Mouse (Mus musculus): ENCODE measurements around the gene 4930432M17Rik.

Gene 4930432M17Rik

DNA sequence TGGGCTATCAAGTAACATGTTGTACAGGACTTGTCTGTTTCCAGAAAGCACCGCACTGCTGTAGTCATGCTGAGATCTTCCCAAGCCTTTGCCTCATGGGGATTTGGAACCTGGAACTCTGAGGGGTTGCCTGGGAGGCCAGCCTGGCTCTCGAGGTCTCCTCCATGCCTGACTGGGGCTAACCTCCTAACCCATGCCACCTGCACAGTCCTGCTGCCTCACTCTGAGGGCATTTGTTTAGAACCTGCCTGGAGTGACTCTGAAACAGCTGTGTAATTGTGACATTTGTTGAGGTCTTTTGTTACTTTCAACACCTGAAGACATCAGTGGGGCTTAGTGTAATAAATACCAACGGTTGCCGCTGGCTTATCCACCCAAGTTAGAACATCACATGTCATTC lies 41.7 kb downstream of the 4930432M17Rik start:
- DNase-seq = no peak

GRCm38 (mm10) chr3:121713151-121713701 lies 42.7 kb downstream of the 4930432M17Rik start:
- peak in 1 of 2 experiments; percentile 13 for DNase-seq

- no peak for DNase-seq
Observed at GRCm38 (mm10) chr3:121713816-121714215, 43.3 kb downstream of the 4930432M17Rik start.

DNA sequence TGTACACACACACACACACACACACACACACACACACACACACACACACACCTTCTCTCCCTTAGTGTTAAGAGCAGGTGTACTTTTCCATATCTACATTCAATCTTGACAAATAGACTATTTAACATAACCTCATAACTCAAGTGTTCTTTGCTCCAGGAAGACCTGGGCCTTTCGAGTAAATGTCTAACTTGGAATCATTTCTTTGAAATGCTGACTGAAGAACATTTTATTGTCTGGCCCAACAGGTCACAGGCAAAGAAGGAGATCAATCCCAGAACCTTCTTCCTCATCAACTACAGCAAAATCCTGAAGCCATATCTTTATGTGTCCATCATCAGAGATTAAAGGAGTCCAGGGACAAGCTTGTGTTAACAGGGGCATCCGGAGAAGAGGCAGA lies 43.9 kb downstream of the 4930432M17Rik start:
- no peak for DNase-seq

- no peak for DNase-seq
Observed at GRCm38 (mm10) chr3:121715336-121715735, 44.8 kb downstream of the 4930432M17Rik start.

- DNase-seq = no peak
Observed at GRCm38 (mm10) chr3:121715741-121716459, 45.3 kb downstream of the 4930432M17Rik start.

DNA sequence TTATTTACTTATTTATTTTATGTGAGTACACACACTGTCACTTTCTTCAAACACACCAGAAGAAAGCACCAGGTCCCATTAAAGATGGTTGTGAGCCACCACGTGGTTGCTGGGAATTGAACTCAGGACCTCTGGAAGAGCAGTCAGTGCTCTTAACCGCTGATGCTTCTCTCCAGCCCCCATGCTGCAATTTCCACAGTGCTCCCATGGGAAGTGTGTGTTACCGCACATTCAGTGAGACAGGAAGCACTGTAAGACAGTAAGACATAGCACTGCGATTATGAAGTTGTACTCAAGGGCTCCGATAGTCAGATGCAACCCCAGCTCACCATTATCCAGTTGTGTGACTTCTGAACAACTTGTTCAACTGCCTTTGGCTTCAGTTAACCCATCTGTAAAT lies 45.9 kb downstream of the 4930432M17Rik start:
- DNase-seq = no peak

DNA sequence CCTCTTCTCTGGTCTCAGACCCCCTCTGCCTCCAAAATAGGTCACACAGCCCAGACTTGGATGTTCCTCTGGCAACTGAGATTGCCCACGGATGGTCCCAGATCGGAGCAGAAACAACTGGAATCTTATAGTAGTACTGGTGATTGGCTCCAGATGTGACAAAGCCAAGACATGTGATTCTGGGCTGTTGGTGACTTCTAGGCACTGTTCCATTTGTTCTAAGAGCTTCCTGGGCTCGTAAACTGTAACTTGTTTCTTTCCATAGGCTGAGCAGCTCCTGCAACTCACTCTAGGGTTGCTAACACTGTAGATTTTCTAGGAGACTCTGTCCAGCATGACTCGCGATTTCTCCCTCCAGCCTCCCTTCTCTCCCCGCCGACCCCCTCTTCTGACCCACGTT lies 48.1 kb downstream of the 4930432M17Rik start:
- no peak for DNase-seq

- no peak for DNase-seq
Observed at GRCm38 (mm10) chr3:121719701-121720100, 49.1 kb downstream of the 4930432M17Rik start.

GRCm38 (mm10) chr3:121720801-121721690 lies 50.5 kb downstream of the 4930432M17Rik start:
- DNase-seq = no peak

- DNase-seq = no peak
Observed at GRCm38 (mm10) chr3:121721691-121722070, 51.1 kb downstream of the 4930432M17Rik start.

DNA sequence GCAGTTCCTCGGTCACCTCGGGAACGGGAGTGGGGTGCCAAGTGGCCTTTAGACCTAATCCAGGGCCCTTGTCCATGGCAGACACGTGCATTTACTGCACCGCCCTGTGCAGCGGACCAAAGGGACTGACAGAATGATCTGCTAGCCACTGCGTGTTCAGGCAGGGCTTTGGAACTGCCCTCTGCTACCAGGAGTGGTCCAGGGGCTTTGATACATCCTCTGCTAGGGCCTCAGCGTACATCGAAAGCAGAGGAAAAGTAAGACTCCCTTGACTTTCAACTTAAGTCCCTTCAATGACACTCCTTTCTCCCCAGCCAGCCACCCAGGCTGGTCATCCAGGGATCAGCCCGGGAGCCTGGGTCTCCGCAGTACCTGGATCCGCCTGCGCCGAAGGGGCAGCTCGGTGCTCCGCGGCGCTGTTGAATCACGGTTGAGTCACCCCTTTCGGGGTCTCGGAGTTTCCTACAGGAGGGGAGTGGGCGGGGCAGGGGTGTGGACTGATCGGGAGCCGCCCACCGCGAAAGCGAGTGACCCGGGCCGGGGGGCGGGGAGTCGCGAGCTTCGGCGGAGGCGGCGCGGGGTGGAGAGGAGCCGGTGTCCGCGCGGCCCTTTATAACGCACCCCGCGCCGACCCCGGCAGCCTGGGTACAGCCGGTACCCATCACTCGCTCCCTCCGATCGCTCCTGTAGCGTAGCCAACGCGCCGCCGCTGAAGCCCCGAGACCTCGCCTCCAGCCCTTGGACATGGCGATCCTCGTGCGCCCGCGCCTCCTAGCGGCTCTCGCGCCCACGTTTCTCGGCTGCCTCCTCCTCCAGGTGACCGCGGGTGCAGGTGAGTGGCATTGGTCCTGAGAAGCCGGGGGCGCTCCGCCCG lies 52.6 kb downstream of the 4930432M17Rik start, which contains the start of gene F3:
Gene F3 (plus strand): TSS at position 567 of the 874 bp plus-strand sequence.
- peak; percentile 86 for DNase-seq

DNA sequence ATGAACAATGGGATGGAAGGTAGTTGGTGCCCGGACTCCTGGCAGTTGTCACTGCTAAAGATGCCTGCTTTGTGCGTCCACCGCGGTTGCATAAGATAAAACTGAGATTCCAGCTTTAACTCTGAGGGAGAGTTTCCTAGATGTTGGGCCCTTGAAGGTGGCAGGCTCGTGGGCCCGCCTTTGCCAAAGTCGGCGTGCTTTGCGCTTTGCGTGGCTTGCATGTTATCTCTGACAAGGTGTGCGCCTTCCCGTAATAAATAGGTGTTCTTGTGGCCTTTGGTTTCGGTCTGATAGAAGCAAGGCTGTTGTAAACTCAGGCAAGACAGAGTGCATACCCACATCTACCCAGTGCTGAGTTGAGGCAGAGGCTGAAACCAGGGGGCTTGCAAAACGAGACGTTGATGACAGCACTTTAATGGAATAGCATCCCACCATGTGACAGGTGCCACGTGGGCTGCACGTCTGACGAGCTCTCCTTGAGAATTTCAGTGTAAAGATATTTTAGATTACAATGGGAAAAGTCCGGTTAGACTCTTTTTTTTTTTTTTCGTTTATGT lies 53.5 kb downstream of the 4930432M17Rik start:
- peak in 1 of 2 experiments; percentile 13 for DNase-seq

DNA sequence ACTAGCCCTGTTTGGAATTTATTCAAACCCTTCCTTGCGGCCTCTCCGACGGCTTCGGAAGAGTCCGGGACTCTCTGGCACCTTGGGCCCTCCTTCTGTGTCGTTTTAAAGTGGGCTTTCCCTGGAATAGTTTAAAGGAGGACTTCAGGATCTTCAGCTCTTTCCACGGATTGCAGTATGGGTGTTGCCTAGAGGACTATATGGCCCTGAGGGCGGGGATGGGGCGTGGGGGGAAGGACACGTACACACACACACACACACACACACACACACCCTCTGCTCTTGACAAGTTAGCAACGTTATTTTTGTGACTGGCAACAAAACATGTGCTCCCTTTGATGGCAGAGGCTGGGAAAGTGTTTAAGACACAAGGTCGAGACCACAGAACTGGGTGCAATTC lies 54.0 kb downstream of the 4930432M17Rik start:
- no peak for DNase-seq

GRCm38 (mm10) chr3:121725651-121726050 lies 55.1 kb downstream of the 4930432M17Rik start:
- no peak for DNase-seq

DNA sequence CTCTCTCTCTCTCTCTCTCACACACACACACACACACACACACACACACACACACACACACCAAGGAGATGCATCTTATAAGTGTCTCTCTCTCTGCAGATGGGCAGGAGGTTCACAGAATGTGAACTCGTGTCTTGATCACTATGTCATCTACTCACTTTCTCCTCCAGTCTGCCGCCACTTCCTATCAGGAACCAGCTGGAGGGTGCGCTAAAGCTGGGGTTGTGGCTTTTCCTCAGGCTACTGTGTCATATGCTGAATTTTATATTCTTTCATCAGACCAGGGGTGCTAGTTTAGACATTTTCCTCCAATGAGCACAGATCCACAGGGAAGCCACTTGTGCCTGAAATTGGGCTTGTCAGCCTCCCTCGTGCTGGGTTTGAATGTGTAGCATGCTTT lies 59.1 kb downstream of the 4930432M17Rik start:
- no peak for DNase-seq

Data from lung, postnatal 4 days (tissue).